Mouse (Mus musculus) intestine, embryonic 16.5 days (tissue): ENCODE data around the gene Gapvd1. TPM values are rescaled to one million over a fixed set of nuclear protein-coding genes. Genes with fewer than 3 reads are reported as not detected.

Experiments used
- ATAC-seq: fragments of 200-750 bp; cut with Nextera tagmentation; 2 replicates; pipeline ENCODE4 v1.8.0; 2017; ENCODE audit warnings: moderate TSS enrichment, moderate library complexity
- H3K27ac ChIP-seq: fragments of 300-500 bp; sonication (generic); 2 replicates; pipeline ENCODE4 v1.5.1; 2014; ENCODE audit warnings: mild to moderate bottlenecking, low read length
- H3K27me3 ChIP-seq: fragments of 300-500 bp; sonication (generic); replicated peaks from 2 replicates; pipeline ENCODE4 v1.6.1; 2014; ENCODE audit warnings: low read length, control low read depth, mixed read lengths; ENCODE audit not compliant: control insufficient read depth, insufficient read depth
- H3K36me3 ChIP-seq: fragments of 300-500 bp; sonication (generic); 2 replicates; pipeline ENCODE4 v1.6.1; 2014; ENCODE audit warnings: low read length, control low read depth; ENCODE audit not compliant: control insufficient read depth, insufficient read depth
- H3K4me1 ChIP-seq: fragments of 300-500 bp; sonication (generic); 2 replicates; pipeline ENCODE4 v1.6.1; 2014; ENCODE audit warnings: low read length, control low read depth, mixed read lengths; ENCODE audit not compliant: control insufficient read depth, insufficient read depth
- H3K4me2 ChIP-seq: fragments of 300-500 bp; sonication (generic); 2 replicates; pipeline ENCODE4 v1.6.1; 2014; ENCODE audit warnings: low read depth, low read length, control low read depth
- H3K4me3 ChIP-seq: fragments of 300-500 bp; sonication (generic); 2 replicates; pipeline ENCODE4 v1.5.1; 2014; ENCODE audit warnings: mild to moderate bottlenecking, low read length
- H3K9ac ChIP-seq: fragments of 300-500 bp; sonication (generic); 2 replicates; pipeline ENCODE4 v1.6.1; 2014; ENCODE audit warnings: low read depth, low read length
- H3K9me3 ChIP-seq: fragments of 300-500 bp; sonication (generic); 2 replicates; pipeline ENCODE4 v1.6.1; 2016; ENCODE audit warnings: low read length, control low read depth; ENCODE audit not compliant: control insufficient read depth
- WGBS: fragments of 180-500 bp; shearing (Covaris S2); extraction: QIAGEN DNeasy Blood & Tissue Kit; methylation state at CpG from one replicate; pipeline ENCODE4 v1.1.7; 2014; 5-methylcytosine and 5-hydroxymethylcytosine counted together
- polyA plus RNA-seq: library from polyadenylated mRNA; unstranded; fragments of >200 nt; fragmentation: Nextera tagmentation; extraction: Ambion mirVana; gene quantifications from 2 replicates; pipeline ENCODE4 v1.2.1, GENCODE M21; 2015

The Gapvd1 gene
- polyA plus RNA-seq, 1 experiment from 2014 or later, result 56.6 TPM

- 85% methylated on average over 1 of the region's 1 CpGs for WGBS
- no peaks in the 10 kb centered on the region for H3K9me3 ChIP-seq
Measured at GRCm38 (mm10) chr2:34736626-34737025, 18.4 kb downstream of the Gapvd1 start.

GRCm38 (mm10) chr2:34727045-34727728 lies 27.8 kb downstream of the Gapvd1 start:
- 93% methylated on average over 8 of the region's 8 CpGs for whole genome bisulfite sequencing
- 0 out of 2 replicates have a peak, but pooled peaks cover 7% of the 10 kb centered on the region for H3K36me3 ChIP-seq

More at GRCm38 (mm10) chr2:34736626-34737025, 18.4 kb downstream of the Gapvd1 start:
- no peaks in the 10 kb centered on the region for H3K4me1 ChIP-seq
- H3K36me3 ChIP-seq, result no peaks in the 10 kb centered on the region
- no peak overlapping the region for H3K4me2 ChIP-seq
- H3K27ac ChIP-seq, result no peak overlapping the region
- no peak overlapping the region for H3K4me3 ChIP-seq
- no peak for ATAC-seq
- H3K9ac ChIP-seq, result no peak overlapping the region
- H3K27me3 ChIP-seq, result no peaks in the 10 kb centered on the region

GRCm38 (mm10) chr2:34725269-34725668 lies 29.8 kb downstream of the Gapvd1 start:
- 95% methylated on average over 5 of the region's 5 CpGs for WGBS

More at GRCm38 (mm10) chr2:34727045-34727728, 27.8 kb downstream of the Gapvd1 start:
- Histone ChIP-seq H3K4me3 (no peak overlapping the region), H3K4me1 (no peaks in the 10 kb centered on the region), H3K27ac (no peak overlapping the region), H3K27me3 (no peaks in the 10 kb centered on the region), H3K9ac (no peak overlapping the region), H3K9me3 (no peaks in the 10 kb centered on the region), H3K4me2 (no peak overlapping the region)
- ATAC-seq, result no peak

GRCm38 (mm10) chr2:34718196-34718595 lies 36.8 kb downstream of the Gapvd1 start:
- H3K36me3 ChIP-seq, result peaks cover 12% of the 10 kb centered on the region

More at GRCm38 (mm10) chr2:34725269-34725668, 29.8 kb downstream of the Gapvd1 start:
- H3K27ac ChIP-seq, result no peak overlapping the region
- no peak for ATAC-seq
- H3K27me3 ChIP-seq, result no peaks in the 10 kb centered on the region
- H3K4me2 ChIP-seq, result no peak overlapping the region
- peaks cover 10% of the 10 kb centered on the region; the same call in 1 of the 2 replicates for H3K36me3 ChIP-seq
- H3K4me1 ChIP-seq, result no peaks in the 10 kb centered on the region
- no peak overlapping the region for H3K9ac ChIP-seq
- no peaks in the 10 kb centered on the region for H3K9me3 ChIP-seq
- no peak overlapping the region for H3K4me3 ChIP-seq

GRCm38 (mm10) chr2:34711904-34712303 lies 43.1 kb downstream of the Gapvd1 start:
- Histone ChIP-seq H3K4me1 (no peaks in the 10 kb centered on the region), H3K9ac (no peak overlapping the region), H3K36me3 (peaks cover 14% of the 10 kb centered on the region), H3K4me2 (no peak overlapping the region), H3K27me3 (no peaks in the 10 kb centered on the region), H3K27ac (no peak overlapping the region), H3K4me3 (no peak overlapping the region), H3K9me3 (no peaks in the 10 kb centered on the region)
- WGBS, result 94% methylated on average over 6 of the region's 6 CpGs
- ATAC-seq, result no peak

More at GRCm38 (mm10) chr2:34718196-34718595, 36.8 kb downstream of the Gapvd1 start:
- no peaks in the 10 kb centered on the region for H3K4me1 ChIP-seq
- WGBS, result 86% methylated on average over 2 of the region's 2 CpGs
- no peak for ATAC-seq
- H3K9ac ChIP-seq, result no peak overlapping the region
- H3K4me3 ChIP-seq, result no peak overlapping the region
- no peak overlapping the region for H3K27ac ChIP-seq
- H3K27me3 ChIP-seq, result no peaks in the 10 kb centered on the region
- no peaks in the 10 kb centered on the region for H3K9me3 ChIP-seq
- H3K4me2 ChIP-seq, result no peak overlapping the region

GRCm38 (mm10) chr2:34708675-34709074 lies 46.4 kb downstream of the Gapvd1 start:
- 93% methylated on average over 1 of the region's 1 CpGs for WGBS
- no peak overlapping the region for H3K9ac ChIP-seq
- peaks cover 13% of the 10 kb centered on the region for H3K36me3 ChIP-seq
- no peaks in the 10 kb centered on the region for H3K27me3 ChIP-seq
- ATAC-seq, result no peak
- no peaks in the 10 kb centered on the region for H3K9me3 ChIP-seq
- no peak overlapping the region for H3K4me3 ChIP-seq
- no peak overlapping the region for H3K27ac ChIP-seq
- H3K4me2 ChIP-seq, result no peak overlapping the region
- H3K4me1 ChIP-seq, result no peaks in the 10 kb centered on the region

- H3K4me1 ChIP-seq, result no peaks in the 10 kb centered on the region
- no peaks in the 10 kb centered on the region for H3K27me3 ChIP-seq
- H3K9ac ChIP-seq, result no peak overlapping the region
- ATAC-seq, result no peak
- no peak overlapping the region for H3K4me3 ChIP-seq
- no peak overlapping the region for H3K27ac ChIP-seq
- H3K4me2 ChIP-seq, result no peak overlapping the region
- peaks cover 17% of the 10 kb centered on the region; the same call in 1 of the 2 replicates for H3K36me3 ChIP-seq
- no peaks in the 10 kb centered on the region for H3K9me3 ChIP-seq
Measured at GRCm38 (mm10) chr2:34696592-34696991, 58.4 kb downstream of the Gapvd1 start.

GRCm38 (mm10) chr2:34692861-34693260 lies 62.2 kb downstream of the Gapvd1 start:
- no peak overlapping the region for H3K4me2 ChIP-seq
- no peaks in the 10 kb centered on the region for H3K4me1 ChIP-seq
- no peak overlapping the region for H3K27ac ChIP-seq
- H3K27me3 ChIP-seq, result no peaks in the 10 kb centered on the region
- no peak for ATAC-seq
- H3K4me3 ChIP-seq, result no peak overlapping the region
- H3K9me3 ChIP-seq, result no peaks in the 10 kb centered on the region
- peaks cover 9% of the 10 kb centered on the region; the same call in 1 of the 2 replicates for H3K36me3 ChIP-seq
- H3K9ac ChIP-seq, result no peak overlapping the region
- WGBS, result 95% methylated on average over 10 of the region's 10 CpGs

- no peak overlapping the region for H3K4me3 ChIP-seq
- ATAC-seq, result no peak
- H3K27ac ChIP-seq, result no peak overlapping the region
- H3K36me3 ChIP-seq, result peaks cover 19% of the 10 kb centered on the region
- no peaks in the 10 kb centered on the region for H3K4me1 ChIP-seq
- H3K9ac ChIP-seq, result no peak overlapping the region
- 86% methylated on average over 9 of the region's 9 CpGs for WGBS
- no peaks in the 10 kb centered on the region for H3K27me3 ChIP-seq
- H3K4me2 ChIP-seq, result no peak overlapping the region
- no peaks in the 10 kb centered on the region for H3K9me3 ChIP-seq
Measured at GRCm38 (mm10) chr2:34684076-34684870, 70.8 kb downstream of the Gapvd1 start.
